Mouse (Mus musculus): Measurements from ENCODE around the gene Stard3. TPM values are rescaled to one million over a fixed set of nuclear protein-coding genes. Genes with fewer than 3 reads are reported as not detected.
A peak's percentile ranks its signal among the peaks of the same experiment; 100 is the strongest.

Stard3 gene
- polyA plus RNA-seq, 1 experiment from 2014 or later, result 37.2 TPM

DNA sequence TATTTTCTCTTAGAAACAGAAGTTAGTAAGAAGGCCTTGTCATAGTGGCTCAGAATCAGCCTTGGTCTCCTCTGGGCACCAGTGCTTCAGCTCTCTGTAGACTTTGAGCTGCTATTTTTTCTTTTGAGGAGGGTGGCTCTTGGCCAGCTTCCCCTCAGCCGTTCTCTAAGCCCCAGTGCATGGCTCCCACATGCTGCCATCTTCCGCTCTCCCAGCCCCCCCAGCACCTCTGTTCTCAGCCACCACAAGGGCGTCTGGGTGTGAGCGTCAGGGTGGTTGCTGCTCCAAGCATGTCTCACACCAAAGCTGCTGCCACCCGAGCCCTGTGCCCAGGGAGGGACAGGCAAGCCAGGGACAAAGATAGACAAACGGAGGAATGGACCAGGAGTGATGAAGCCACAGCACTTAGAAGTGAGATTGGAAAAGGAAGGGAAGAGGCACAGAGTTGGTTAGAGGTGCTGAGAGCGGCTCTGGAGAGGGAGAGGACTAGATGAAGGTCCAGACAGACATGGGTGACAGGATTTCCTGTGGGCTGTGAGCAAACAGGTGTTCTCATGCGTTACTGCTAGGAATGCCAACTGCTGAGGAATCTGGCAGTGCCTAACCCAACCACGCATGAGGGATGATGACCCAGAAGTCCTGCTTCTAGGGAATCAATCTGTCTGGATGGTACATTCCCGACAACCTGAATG is 9.1 kb downstream of the Stard3 start:
- ATAC-seq (ENCODE audit: extremely low read depth, insufficient number of reproducible peaks, low FRiP score, low TSS enrichment), result no peak
- H3K4me2 ChIP-seq, result no peak overlapping the region
- H3K4me1 ChIP-seq, result peaks cover 74% of the 10 kb centered on the region

DNA sequence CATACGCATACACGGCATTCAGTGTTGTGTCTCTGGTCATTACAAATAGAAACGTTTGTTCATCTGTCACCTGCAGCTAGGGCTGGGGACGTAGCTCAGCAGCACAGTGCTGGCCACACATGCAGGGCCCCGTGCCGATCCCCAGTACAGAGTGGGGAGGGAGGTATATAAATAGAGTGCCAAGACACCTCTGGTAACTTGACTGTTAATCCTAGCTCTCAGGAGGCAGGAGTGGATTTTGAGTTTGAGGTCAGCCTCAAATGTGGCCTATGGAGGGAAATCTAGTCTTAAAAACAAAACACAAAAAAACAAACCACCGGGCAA is 9.7 kb downstream of the Stard3 start:
- H3K36me3 ChIP-seq, result peaks cover 4% of the 10 kb centered on the region; the same call in 1 of the 2 replicates
- H3K27ac ChIP-seq (replicated peaks), result peak overlapping the region; percentile 78
- no peak for ATAC-seq (ENCODE audit: extremely low read depth, insufficient number of reproducible peaks, low FRiP score, low TSS enrichment)
- no peaks in the 10 kb centered on the region for H3K9me3 ChIP-seq
- no peaks in the 10 kb centered on the region for H3K27me3 ChIP-seq (replicated peaks)
- peaks cover 78% of the 10 kb centered on the region for H3K4me1 ChIP-seq
- no peak overlapping the region for H3K4me3 ChIP-seq
- no peak overlapping the region for H3K4me2 ChIP-seq
- no peak overlapping the region for H3K9ac ChIP-seq
- 59% methylated on average over 7 of the region's 7 CpGs for WGBS

More for the DNA sequence above, 9.1 kb downstream of the Stard3 start:
- WGBS, result 52% methylated on average over 10 of the region's 10 CpGs
- Histone ChIP-seq H3K9me3 (no peaks in the 10 kb centered on the region), H3K36me3 (peaks cover 4% of the 10 kb centered on the region; the same call in 1 of the 2 replicates), H3K9ac (peak overlapping the region; percentile 62; the same call in 1 of the 2 replicates), H3K27ac (replicated peaks) (peak overlapping the region; percentile 78), H3K27me3 (replicated peaks) (no peaks in the 10 kb centered on the region), H3K4me3 (no peak overlapping the region)

DNA sequence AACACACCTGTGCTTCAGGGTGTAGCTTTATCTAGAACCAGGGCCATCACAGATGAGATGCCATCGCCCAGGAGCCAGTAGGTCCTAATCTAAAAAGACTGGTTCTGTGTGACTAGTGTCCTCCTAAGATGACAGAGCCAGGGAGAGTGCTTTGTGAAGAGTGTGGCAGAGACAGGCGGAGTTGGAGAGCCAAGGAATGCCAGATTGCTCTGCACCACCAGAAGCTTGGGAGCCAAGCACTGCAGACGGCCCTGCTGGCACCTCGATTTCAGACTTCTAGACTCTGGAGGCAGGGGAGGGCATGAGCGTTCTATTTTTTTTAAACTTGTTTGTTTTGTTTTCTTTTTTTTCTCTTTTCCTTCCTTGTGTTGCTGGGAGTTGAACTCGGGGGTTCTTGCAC is 11.2 kb downstream of the Stard3 start:
- 61% methylated on average over 6 of the region's 6 CpGs for WGBS
- Histone ChIP-seq H3K36me3 (peaks cover 4% of the 10 kb centered on the region; the same call in 1 of the 2 replicates), H3K4me2 (no peak overlapping the region), H3K27ac (replicated peaks) (no peak overlapping the region), H3K4me1 (peaks cover 84% of the 10 kb centered on the region), H3K27me3 (replicated peaks) (no peaks in the 10 kb centered on the region), H3K9me3 (no peaks in the 10 kb centered on the region), H3K9ac (no peak overlapping the region), H3K4me3 (no peak overlapping the region)
- no peak for ATAC-seq (ENCODE audit: extremely low read depth, insufficient number of reproducible peaks, low FRiP score, low TSS enrichment)

DNA sequence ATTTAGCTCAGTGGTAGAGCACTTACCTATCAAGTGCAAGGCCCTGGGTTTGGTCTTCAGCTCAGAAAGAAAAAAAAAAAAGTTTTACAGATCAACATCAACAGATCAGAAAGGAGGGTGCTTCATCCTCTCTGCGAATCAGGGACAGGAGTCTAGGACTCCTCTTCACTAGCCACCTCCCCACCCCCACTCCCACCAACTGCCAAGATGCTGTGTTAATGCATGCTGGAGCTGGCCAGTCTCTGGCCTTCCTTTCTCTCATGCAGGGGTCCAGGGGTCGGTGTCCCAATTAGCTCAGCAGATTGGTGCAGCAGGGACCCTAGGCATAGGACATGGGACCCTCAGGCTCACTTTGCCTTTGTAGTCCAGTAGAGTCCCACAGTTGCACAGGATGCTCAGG is 12.4 kb downstream of the Stard3 start:
- Histone ChIP-seq H3K4me2 (no peak overlapping the region), H3K27me3 (replicated peaks) (no peaks in the 10 kb centered on the region), H3K4me1 (peaks cover 95% of the 10 kb centered on the region), H3K27ac (replicated peaks) (no peak overlapping the region), H3K4me3 (no peak overlapping the region), H3K36me3 (peaks cover 14% of the 10 kb centered on the region), H3K9ac (peak overlapping the region; percentile 69; the same call in 1 of the 2 replicates), H3K9me3 (no peaks in the 10 kb centered on the region)
- ATAC-seq (ENCODE audit: extremely low read depth, insufficient number of reproducible peaks, low FRiP score, low TSS enrichment), result no peak
- 76% methylated on average over 2 of the region's 2 CpGs for WGBS

- 42% methylated on average over 10 of the region's 10 CpGs for WGBS
- Histone ChIP-seq H3K27ac (replicated peaks) (peak overlapping the region; percentile 68), H3K4me3 (peak overlapping the region; percentile 16), H3K27me3 (replicated peaks) (no peaks in the 10 kb centered on the region), H3K36me3 (peaks cover 23% of the 10 kb centered on the region), H3K4me1 (peaks cover 95% of the 10 kb centered on the region), H3K9me3 (no peaks in the 10 kb centered on the region), H3K9ac (peak overlapping the region; percentile 69), H3K4me2 (peak overlapping the region; percentile 36)
- no peak for ATAC-seq (ENCODE audit: extremely low read depth, insufficient number of reproducible peaks, low FRiP score, low TSS enrichment)
Observed at GRCm38 (mm10) chr11:98371556-98372240, 13.5 kb downstream of the Stard3 start.

DNA sequence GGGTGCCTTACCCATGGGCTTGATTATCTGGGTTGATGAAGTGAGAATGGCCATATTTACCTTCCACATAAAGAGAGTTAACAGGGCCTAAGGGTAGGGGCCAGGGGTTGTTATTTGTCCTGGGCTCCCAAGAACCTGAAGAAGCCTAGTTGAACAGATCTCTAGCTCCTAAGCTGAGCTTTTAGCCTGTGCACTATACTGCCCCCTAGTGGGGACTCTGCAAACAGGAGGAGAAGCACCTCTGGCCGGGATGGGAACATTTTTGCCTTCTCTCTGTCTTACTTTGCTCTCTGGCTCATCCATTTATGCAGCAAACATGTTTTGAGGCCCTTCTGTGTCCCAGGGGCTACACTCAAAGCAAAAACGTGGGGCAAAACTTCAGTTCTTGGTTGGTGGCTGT is 14.2 kb downstream of the Stard3 start:
- peaks cover 29% of the 10 kb centered on the region for H3K36me3 ChIP-seq
- H3K27me3 ChIP-seq (replicated peaks), result no peaks in the 10 kb centered on the region
- H3K9ac ChIP-seq, result peak overlapping the region; percentile 68
- peaks cover 95% of the 10 kb centered on the region for H3K4me1 ChIP-seq
- 9% methylated on average over 2 of the region's 2 CpGs for WGBS
- H3K4me2 ChIP-seq, result peak overlapping the region; percentile 36
- no peaks in the 10 kb centered on the region for H3K9me3 ChIP-seq
- peak overlapping the region; percentile 68; the same call in 1 of the 2 replicates for H3K27ac ChIP-seq (replicated peaks)
- peak overlapping the region; percentile 26 for H3K4me3 ChIP-seq
- no peak for ATAC-seq (ENCODE audit: extremely low read depth, insufficient number of reproducible peaks, low FRiP score, low TSS enrichment)

GRCm38 (mm10) chr11:98373244-98373643 is 15.1 kb downstream of the Stard3 start:
- WGBS, result 71% methylated on average over 6 of the region's 6 CpGs
- H3K27me3 ChIP-seq (replicated peaks), result no peaks in the 10 kb centered on the region
- H3K4me2 ChIP-seq, result peak overlapping the region; percentile 36
- peak overlapping the region; percentile 90 for H3K27ac ChIP-seq (replicated peaks)
- H3K4me1 ChIP-seq, result peaks cover 96% of the 10 kb centered on the region
- H3K9ac ChIP-seq, result peak overlapping the region; percentile 69
- H3K4me3 ChIP-seq, result no peak overlapping the region
- peaks cover 37% of the 10 kb centered on the region for H3K36me3 ChIP-seq
- no peaks in the 10 kb centered on the region for H3K9me3 ChIP-seq
- ATAC-seq (ENCODE audit: extremely low read depth, insufficient number of reproducible peaks, low FRiP score, low TSS enrichment), result no peak

DNA sequence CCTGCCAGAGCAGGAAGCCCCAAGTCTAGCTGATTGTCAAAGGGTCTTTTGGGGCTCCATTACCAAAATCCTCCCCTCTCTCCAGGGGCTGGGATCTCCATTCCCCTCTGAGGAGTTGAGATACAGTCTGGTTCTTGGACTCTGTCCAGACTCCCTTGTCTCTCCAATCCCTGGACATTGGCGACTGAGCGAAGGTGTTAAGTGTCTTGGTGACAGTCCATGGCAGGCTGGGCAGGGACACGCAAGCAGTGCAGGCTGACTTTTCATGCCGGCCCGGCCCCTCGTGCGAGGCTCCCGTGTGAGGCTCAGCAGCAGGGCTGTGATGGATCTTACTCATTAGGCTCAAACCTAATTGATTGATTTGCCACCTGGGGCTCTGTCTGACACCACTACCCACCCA is 16.1 kb downstream of the Stard3 start:
- no peak for ATAC-seq (ENCODE audit: extremely low read depth, insufficient number of reproducible peaks, low FRiP score, low TSS enrichment)
- Histone ChIP-seq H3K4me2 (peak overlapping the region; percentile 33), H3K27me3 (replicated peaks) (no peaks in the 10 kb centered on the region), H3K9ac (peak overlapping the region; percentile 69), H3K9me3 (no peaks in the 10 kb centered on the region), H3K27ac (replicated peaks) (peak overlapping the region; percentile 90), H3K4me3 (no peak overlapping the region), H3K36me3 (peaks cover 47% of the 10 kb centered on the region), H3K4me1 (peaks cover 97% of the 10 kb centered on the region)
- 27% methylated on average over 8 of the region's 8 CpGs for WGBS

DNA sequence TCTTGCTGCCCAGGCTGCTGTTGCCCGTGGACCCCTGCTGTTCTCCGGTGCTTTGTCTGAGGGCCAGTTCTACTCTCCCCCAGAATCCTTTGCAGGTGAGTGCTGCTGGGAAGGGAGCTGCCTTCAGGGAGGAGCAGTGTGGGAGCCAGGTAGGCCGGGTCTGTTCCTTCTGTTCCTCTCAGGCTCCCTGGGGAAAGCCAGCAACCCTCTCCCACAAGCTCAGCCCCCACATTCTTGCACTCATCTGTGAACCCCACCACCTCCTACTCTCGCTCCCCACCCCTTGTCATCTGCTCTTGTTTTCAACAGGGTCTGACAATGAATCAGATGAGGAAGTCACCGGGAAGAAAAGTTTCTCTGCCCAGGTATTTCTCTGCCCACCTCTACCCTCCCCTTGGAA is 18.6 kb downstream of the Stard3 start:
- H3K9me3 ChIP-seq, result no peaks in the 10 kb centered on the region
- H3K36me3 ChIP-seq, result peaks cover 66% of the 10 kb centered on the region
- H3K4me2 ChIP-seq, result no peak overlapping the region
- H3K27me3 ChIP-seq (replicated peaks), result no peaks in the 10 kb centered on the region
- 66% methylated on average over 5 of the region's 5 CpGs for WGBS
- peak overlapping the region; percentile 55 for H3K9ac ChIP-seq
- no peak for ATAC-seq (ENCODE audit: extremely low read depth, insufficient number of reproducible peaks, low FRiP score, low TSS enrichment)
- peaks cover 88% of the 10 kb centered on the region for H3K4me1 ChIP-seq
- no peak overlapping the region for H3K4me3 ChIP-seq
- peak overlapping the region; percentile 57; the same call in 1 of the 2 replicates for H3K27ac ChIP-seq (replicated peaks)

DNA sequence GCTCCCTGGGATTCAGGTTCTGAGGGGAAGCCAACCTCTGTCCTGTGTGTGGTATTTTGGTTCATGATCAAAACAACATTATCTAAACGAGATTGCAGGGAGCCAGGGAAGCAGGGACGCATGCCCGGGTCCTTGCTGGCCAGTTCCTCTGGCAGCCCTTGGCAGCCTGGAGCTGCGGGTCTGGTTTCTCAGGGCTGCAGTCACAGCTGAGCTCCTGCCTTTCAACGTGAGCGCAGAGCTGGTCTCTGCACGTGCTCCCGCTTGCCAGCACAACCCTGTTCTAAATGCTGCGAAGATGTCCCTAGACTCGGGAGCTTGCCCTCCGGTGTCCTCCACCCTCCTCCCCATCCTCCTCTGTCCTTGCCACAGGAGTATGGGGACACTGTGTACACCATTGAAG is 19.6 kb downstream of the Stard3 start:
- Histone ChIP-seq H3K9me3 (no peaks in the 10 kb centered on the region), H3K36me3 (peaks cover 66% of the 10 kb centered on the region), H3K27me3 (replicated peaks) (no peaks in the 10 kb centered on the region), H3K4me1 (peaks cover 79% of the 10 kb centered on the region), H3K9ac (peak overlapping the region; percentile 55; the same call in 1 of the 2 replicates), H3K4me2 (no peak overlapping the region), H3K27ac (replicated peaks) (peak overlapping the region; percentile 57), H3K4me3 (no peak overlapping the region)
- WGBS, result 55% methylated on average over 11 of the region's 11 CpGs
- ATAC-seq (ENCODE audit: extremely low read depth, insufficient number of reproducible peaks, low FRiP score, low TSS enrichment), result 0 out of 2 replicates have a peak, but pooled peaks have one; percentile 4

- Histone ChIP-seq H3K4me2 (no peak overlapping the region), H3K4me1 (peaks cover 76% of the 10 kb centered on the region), H3K9me3 (no peaks in the 10 kb centered on the region), H3K9ac (peak overlapping the region; percentile 30), H3K36me3 (peaks cover 66% of the 10 kb centered on the region), H3K4me3 (no peak overlapping the region), H3K27me3 (replicated peaks) (0 out of 2 replicates have a peak, but pooled peaks cover 3% of the 10 kb centered on the region), H3K27ac (replicated peaks) (peak overlapping the region; percentile 51)
- 53% methylated on average over 7 of the region's 7 CpGs for WGBS
- ATAC-seq (ENCODE audit: extremely low read depth, insufficient number of reproducible peaks, low FRiP score, low TSS enrichment), result no peak
Observed at GRCm38 (mm10) chr11:98379379-98379778, 21.2 kb downstream of the Stard3 start.
